Mouse (Mus musculus): ENCODE measurements at regions not wholly inside any gene's neighbourhood (a gene's known extent, or its start where the extent isn't known, plus 50 kb on each side); places are given as distances from the start of the nearest gene placed in this dataset.

DNA sequence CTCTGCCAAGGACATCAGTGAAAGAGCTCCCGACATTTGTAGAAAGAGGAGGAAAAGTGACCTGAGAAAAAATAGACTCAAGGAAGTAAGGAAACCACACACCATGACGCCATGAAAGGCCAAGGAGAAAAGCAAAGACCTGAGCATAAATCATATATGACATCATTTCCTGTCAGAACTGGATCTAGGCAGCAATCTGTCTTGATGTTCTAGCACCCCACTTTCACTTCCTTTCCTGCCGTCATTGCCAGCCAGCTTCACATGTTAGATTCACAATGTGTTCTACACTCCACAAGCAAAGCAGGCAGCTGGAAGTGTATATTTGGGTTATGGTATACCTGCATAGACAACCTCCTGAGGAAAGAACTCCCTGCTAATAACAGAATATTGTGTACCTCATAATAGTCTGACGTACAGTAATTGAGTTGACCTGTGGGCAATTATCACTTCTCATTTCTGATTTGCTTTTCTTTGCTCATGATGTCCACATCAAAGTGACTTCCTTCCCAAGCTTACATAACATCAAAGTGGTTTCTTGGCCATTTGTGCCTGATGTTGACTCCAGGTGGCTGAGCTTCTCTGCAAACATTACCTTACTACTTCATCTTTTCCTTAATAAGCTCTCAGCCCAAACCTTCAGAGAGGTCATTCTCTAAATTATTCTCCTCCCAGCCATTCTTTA, 633.6 kb upstream of the Adgrl2 start:
- TF ChIP-seq EP300 (IDR thresholded peaks at IDR 0.05; ENCODE audit: insufficient read depth, low read depth, low read length) = no peak
- TF ChIP-seq CTCF (IDR thresholded peaks at IDR 0.05; ENCODE audit: low read depth, low read length) = no peak
- no peak for TF ChIP-seq POLR2A (IDR thresholded peaks at IDR 0.05; ENCODE audit: insufficient read depth, low read length)
- no peaks in the 10 kb centered on the region for H3K9me3 ChIP-seq (replicated peaks; ENCODE audit: control insufficient read depth, insufficient read depth, low read length, poor library complexity, severe bottlenecking)
- H3K4me3 ChIP-seq (ENCODE audit: low read depth, low read length) = no peak overlapping the region
- H3K36me3 ChIP-seq (ENCODE audit: control insufficient read depth, insufficient read depth, low read length, poor library complexity, severe bottlenecking) = no peaks in the 10 kb centered on the region
- H3K27ac ChIP-seq (ENCODE audit: insufficient read depth, low read length) = no peak overlapping the region
- H3K9ac ChIP-seq (ENCODE audit: low read depth, poor library complexity, severe bottlenecking) = no peak overlapping the region
- H3K27me3 ChIP-seq (ENCODE audit: control insufficient read depth, insufficient read depth, low read length, poor library complexity, severe bottlenecking) = no peaks in the 10 kb centered on the region
- no peaks in the 10 kb centered on the region for H3K4me1 ChIP-seq (ENCODE audit: control insufficient read depth, insufficient read depth, low read length)

- Histone ChIP-seq H3K27ac (ENCODE audit: insufficient read depth, low read length) (no peak overlapping the region), H3K9ac (ENCODE audit: low read depth, poor library complexity, severe bottlenecking) (no peak overlapping the region), H3K4me1 (ENCODE audit: control insufficient read depth, insufficient read depth, low read length) (no peaks in the 10 kb centered on the region), H3K36me3 (ENCODE audit: control insufficient read depth, insufficient read depth, low read length, poor library complexity, severe bottlenecking) (no peaks in the 10 kb centered on the region), H3K9me3 (replicated peaks; ENCODE audit: control insufficient read depth, insufficient read depth, low read length, poor library complexity, severe bottlenecking) (no peaks in the 10 kb centered on the region), H3K4me3 (ENCODE audit: low read depth, low read length) (no peak overlapping the region), H3K27me3 (ENCODE audit: control insufficient read depth, insufficient read depth, low read length, poor library complexity, severe bottlenecking) (no peaks in the 10 kb centered on the region)
- TF ChIP-seq EP300 (IDR thresholded peaks at IDR 0.05; ENCODE audit: insufficient read depth, low read depth, low read length) = no peak
- TF ChIP-seq CTCF (IDR thresholded peaks at IDR 0.05; ENCODE audit: low read depth, low read length) = no peak
- no peak for TF ChIP-seq POLR2A (IDR thresholded peaks at IDR 0.05; ENCODE audit: insufficient read depth, low read length)
Observed at GRCm38 (mm10) chr3:149603865-149604264, 613.5 kb upstream of the Adgrl2 start.

GRCm38 (mm10) chr3:149601276-149601675, 610.9 kb upstream of the Adgrl2 start:
- Histone ChIP-seq H3K9me3 (replicated peaks; ENCODE audit: control insufficient read depth, insufficient read depth, low read length, poor library complexity, severe bottlenecking) (no peaks in the 10 kb centered on the region), H3K4me3 (ENCODE audit: low read depth, low read length) (no peak overlapping the region), H3K27ac (ENCODE audit: insufficient read depth, low read length) (no peak overlapping the region), H3K9ac (ENCODE audit: low read depth, poor library complexity, severe bottlenecking) (no peak overlapping the region), H3K36me3 (ENCODE audit: control insufficient read depth, insufficient read depth, low read length, poor library complexity, severe bottlenecking) (no peaks in the 10 kb centered on the region), H3K27me3 (ENCODE audit: control insufficient read depth, insufficient read depth, low read length, poor library complexity, severe bottlenecking) (no peaks in the 10 kb centered on the region), H3K4me1 (ENCODE audit: control insufficient read depth, insufficient read depth, low read length) (no peaks in the 10 kb centered on the region)
- no peak for TF ChIP-seq POLR2A (IDR thresholded peaks at IDR 0.05; ENCODE audit: insufficient read depth, low read length)
- no peak for TF ChIP-seq EP300 (IDR thresholded peaks at IDR 0.05; ENCODE audit: insufficient read depth, low read depth, low read length)
- no peak for TF ChIP-seq CTCF (IDR thresholded peaks at IDR 0.05; ENCODE audit: low read depth, low read length)

- Histone ChIP-seq H3K36me3 (ENCODE audit: control insufficient read depth, insufficient read depth, low read length, poor library complexity, severe bottlenecking) (no peaks in the 10 kb centered on the region), H3K27me3 (ENCODE audit: control insufficient read depth, insufficient read depth, low read length, poor library complexity, severe bottlenecking) (no peaks in the 10 kb centered on the region; the same call in 1 of the 2 replicates), H3K4me3 (ENCODE audit: low read depth, low read length) (no peak overlapping the region), H3K9me3 (replicated peaks; ENCODE audit: control insufficient read depth, insufficient read depth, low read length, poor library complexity, severe bottlenecking) (no peaks in the 10 kb centered on the region), H3K9ac (ENCODE audit: low read depth, poor library complexity, severe bottlenecking) (no peak overlapping the region), H3K4me1 (ENCODE audit: control insufficient read depth, insufficient read depth, low read length) (no peaks in the 10 kb centered on the region), H3K27ac (ENCODE audit: insufficient read depth, low read length) (no peak overlapping the region)
- TF ChIP-seq POLR2A (IDR thresholded peaks at IDR 0.05; ENCODE audit: insufficient read depth, low read length) = no peak
- no peak for TF ChIP-seq EP300 (IDR thresholded peaks at IDR 0.05; ENCODE audit: insufficient read depth, low read depth, low read length)
- no peak for TF ChIP-seq CTCF (IDR thresholded peaks at IDR 0.05; ENCODE audit: low read depth, low read length)
Observed at GRCm38 (mm10) chr3:149594470-149594869, 604.1 kb upstream of the Adgrl2 start.

DNA sequence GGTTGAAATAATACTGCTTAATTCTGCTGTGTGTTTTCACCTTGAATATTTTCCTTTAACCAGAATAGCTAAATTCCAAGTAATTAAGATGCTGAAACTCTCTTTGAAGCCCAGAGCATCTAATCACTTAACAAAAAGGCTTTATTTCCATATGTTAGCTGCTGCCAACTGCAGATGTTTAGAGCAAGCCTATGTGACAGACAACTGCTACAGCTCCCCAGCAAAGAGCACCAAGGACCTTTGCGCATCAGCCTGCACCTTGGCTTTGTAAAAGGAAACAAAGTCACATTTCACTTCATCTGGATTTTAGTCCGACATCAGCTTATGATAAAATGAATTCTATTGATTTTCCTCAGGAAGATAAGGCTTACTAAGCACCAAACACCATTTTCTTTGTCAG, 595.4 kb upstream of the Adgrl2 start:
- TF ChIP-seq EP300 (IDR thresholded peaks at IDR 0.05; ENCODE audit: insufficient read depth, low read depth, low read length) (no peak), CTCF (IDR thresholded peaks at IDR 0.05; ENCODE audit: low read depth, low read length) (no peak), POLR2A (IDR thresholded peaks at IDR 0.05; ENCODE audit: insufficient read depth, low read length) (no peak)

DNA sequence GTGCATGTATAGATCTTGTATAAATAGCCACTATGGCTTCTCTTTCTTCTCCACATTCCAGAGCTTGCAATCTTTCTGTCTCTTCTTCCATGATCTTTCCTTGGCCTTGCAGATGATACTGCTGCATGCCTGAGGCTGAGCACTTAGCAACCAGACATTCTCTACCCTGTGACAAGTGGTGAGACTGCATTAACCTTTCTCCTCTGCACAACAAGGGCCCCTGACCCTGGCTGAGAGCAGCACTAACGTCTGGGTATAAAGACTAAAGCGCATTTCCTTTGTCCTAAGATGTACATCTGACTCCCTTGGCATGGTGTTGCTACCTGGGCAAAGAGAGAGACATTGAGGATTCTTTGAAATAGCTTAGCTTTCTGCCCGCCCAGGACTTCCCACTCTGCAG, 590.8 kb upstream of the Adgrl2 start:
- no peak overlapping the region for H3K4me3 ChIP-seq (ENCODE audit: low read depth, low read length)
- H3K27me3 ChIP-seq (ENCODE audit: control insufficient read depth, insufficient read depth, low read length, poor library complexity, severe bottlenecking) = no peaks in the 10 kb centered on the region
- no peaks in the 10 kb centered on the region for H3K9me3 ChIP-seq (replicated peaks; ENCODE audit: control insufficient read depth, insufficient read depth, low read length, poor library complexity, severe bottlenecking)
- H3K27ac ChIP-seq (ENCODE audit: insufficient read depth, low read length) = no peak overlapping the region
- no peaks in the 10 kb centered on the region for H3K4me1 ChIP-seq (ENCODE audit: control insufficient read depth, insufficient read depth, low read length)
- TF ChIP-seq CTCF (IDR thresholded peaks at IDR 0.05; ENCODE audit: low read depth, low read length) (no peak), EP300 (IDR thresholded peaks at IDR 0.05; ENCODE audit: insufficient read depth, low read depth, low read length) (no peak), POLR2A (IDR thresholded peaks at IDR 0.05; ENCODE audit: insufficient read depth, low read length) (no peak)
- no peak overlapping the region for H3K9ac ChIP-seq (ENCODE audit: low read depth, poor library complexity, severe bottlenecking)
- no peaks in the 10 kb centered on the region for H3K36me3 ChIP-seq (ENCODE audit: control insufficient read depth, insufficient read depth, low read length, poor library complexity, severe bottlenecking)

More for the DNA sequence above, 595.4 kb upstream of the Adgrl2 start:
- H3K36me3 ChIP-seq (ENCODE audit: control insufficient read depth, insufficient read depth, low read length, poor library complexity, severe bottlenecking) = no peaks in the 10 kb centered on the region
- H3K9ac ChIP-seq (ENCODE audit: low read depth, poor library complexity, severe bottlenecking) = no peak overlapping the region
- H3K4me1 ChIP-seq (ENCODE audit: control insufficient read depth, insufficient read depth, low read length) = no peaks in the 10 kb centered on the region
- H3K27ac ChIP-seq (ENCODE audit: insufficient read depth, low read length) = no peak overlapping the region
- no peaks in the 10 kb centered on the region for H3K9me3 ChIP-seq (replicated peaks; ENCODE audit: control insufficient read depth, insufficient read depth, low read length, poor library complexity, severe bottlenecking)
- H3K4me3 ChIP-seq (ENCODE audit: low read depth, low read length) = no peak overlapping the region
- no peaks in the 10 kb centered on the region for H3K27me3 ChIP-seq (ENCODE audit: control insufficient read depth, insufficient read depth, low read length, poor library complexity, severe bottlenecking)
